Mouse (Mus musculus) lung, adult 2 months (tissue): Measurements from ENCODE around the gene Ipo13.

Experiments used
- CTCF ChIP-seq: fragments of 200-500 bp; IDR thresholded peaks from 2 replicates; pipeline ENCODE4 v1.5.1; 2011; ENCODE audit warnings: mild to moderate bottlenecking, low read length, control low read depth; ENCODE audit not compliant: insufficient read depth
- POLR2A ChIP-seq: fragments of 200-500 bp; IDR thresholded peaks from 2 replicates; pipeline ENCODE4 v1.6.1; 2011; ENCODE audit warnings: low read depth, mild to moderate bottlenecking, control low read depth, low read length, borderline replicate concordance; ENCODE audit errors: extremely low read depth

GRCm38 (mm10) chr4:117878301-117878700, 36.5 kb downstream of the Ipo13 start:
- TF ChIP-seq POLR2A (no peak), CTCF (no peak)
